Mouse (Mus musculus): ENCODE measurements around the gene Psmd14. TPM values are rescaled to one million over a fixed set of nuclear protein-coding genes. Genes with fewer than 3 reads are reported as not detected.

The Psmd14 gene
- polyA plus RNA-seq, 1 experiment: 27.7 TPM

GRCm38 (mm10) chr2:61811163-61811506 lies 99.6 kb downstream of the Psmd14 start:
- 36% methylated on average over 8 of the region's 8 CpGs for WGBS
- DNase-seq (ENCODE audit: low read depth, low spot score): no peak

- 3% methylated on average over 121 of the region's 121 CpGs for WGBS
- DNase-seq (ENCODE audit: low read depth, low spot score): no peak
Observed at GRCm38 (mm10) chr2:61811507-61812421, 100.3 kb downstream of the Psmd14 start.

GRCm38 (mm10) chr2:61812536-61812935 lies 101.0 kb downstream of the Psmd14 start:
- 10% methylated on average over 12 of the region's 12 CpGs for WGBS
- DNase-seq (ENCODE audit: low read depth, low spot score): no peak

- no peak for DNase-seq (ENCODE audit: low read depth, low spot score)
- WGBS: 13% methylated on average over 6 of the region's 6 CpGs
Observed at GRCm38 (mm10) chr2:61813106-61813505, 101.6 kb downstream of the Psmd14 start.

GRCm38 (mm10) chr2:61813521-61813920 lies 102.0 kb downstream of the Psmd14 start:
- DNase-seq (ENCODE audit: low read depth, low spot score): no peak
- WGBS: 22% methylated on average over 1 of the region's 1 CpGs

- DNase-seq (ENCODE audit: low read depth, low spot score): no peak
- 4% methylated on average over 50 of the region's 50 CpGs for WGBS
Observed at GRCm38 (mm10) chr2:61814548-61815473, 103.3 kb downstream of the Psmd14 start.

- WGBS: 20% methylated on average over 66 of the region's 66 CpGs
- DNase-seq (ENCODE audit: low read depth, low spot score): no peak
Observed at GRCm38 (mm10) chr2:61815583-61816313, 104.3 kb downstream of the Psmd14 start.

GRCm38 (mm10) chr2:61818197-61818596 lies 106.7 kb downstream of the Psmd14 start:
- 59% methylated on average over 1 of the region's 1 CpGs for whole genome bisulfite sequencing

GRCm38 (mm10) chr2:61820203-61820602 lies 108.7 kb downstream of the Psmd14 start:
- 58% methylated on average over 4 of the region's 4 CpGs for WGBS
- DNase-seq (ENCODE audit: low read depth, low spot score): no peak

More at GRCm38 (mm10) chr2:61818197-61818596, 106.7 kb downstream of the Psmd14 start:
- no peak for DNase-seq (ENCODE audit: low read depth, low spot score)

GRCm38 (mm10) chr2:61823426-61824140 lies 112.1 kb downstream of the Psmd14 start:
- 85% methylated on average over 1 of the region's 1 CpGs for WGBS
- no peak for DNase-seq (ENCODE audit: low read depth, low spot score)

GRCm38 (mm10) chr2:61837243-61837806 lies 125.8 kb downstream of the Psmd14 start:
- no peak for DNase-seq (ENCODE audit: low read depth, low spot score)
- WGBS: 81% methylated on average over 2 of the region's 2 CpGs

Other genes starting within 250 kb of the Psmd14 start
- 9.6 and 13.5 TPM in 2 replicates for gene Tank, start 133.1 kb upstream of the Psmd14 start, polyA plus RNA-seq (2012; rRNA removed)
- gene Tbr1, start 91.2 kb downstream of the Psmd14 start, polyA plus RNA-seq (2012; rRNA removed): 0.04 TPM in 1 of 2 replicates, not detected in the other